Mouse (Mus musculus) brain, adult 10 weeks (tissue): ENCODE measurements around the gene Btbd2. TPM values are rescaled to one million over a fixed set of nuclear protein-coding genes. Genes with fewer than 3 reads are reported as not detected.

Experiments
- polyA plus RNA-seq: library from polyadenylated mRNA; stranded (reverse); fragments of 350-450 nt; fragmentation: Illumina TruSeq; extraction: RNeasy Lipid Tissue Mini Kit (QIAGEN cat#74804); gene quantifications from one replicate; pipeline ENCODE4 v1.2.3, GENCODE M21; 2015; ENCODE audit warnings: low read depth, low replicate concordance

Btbd2 gene
- polyA plus RNA-seq, result 74.2 TPM

DNA sequence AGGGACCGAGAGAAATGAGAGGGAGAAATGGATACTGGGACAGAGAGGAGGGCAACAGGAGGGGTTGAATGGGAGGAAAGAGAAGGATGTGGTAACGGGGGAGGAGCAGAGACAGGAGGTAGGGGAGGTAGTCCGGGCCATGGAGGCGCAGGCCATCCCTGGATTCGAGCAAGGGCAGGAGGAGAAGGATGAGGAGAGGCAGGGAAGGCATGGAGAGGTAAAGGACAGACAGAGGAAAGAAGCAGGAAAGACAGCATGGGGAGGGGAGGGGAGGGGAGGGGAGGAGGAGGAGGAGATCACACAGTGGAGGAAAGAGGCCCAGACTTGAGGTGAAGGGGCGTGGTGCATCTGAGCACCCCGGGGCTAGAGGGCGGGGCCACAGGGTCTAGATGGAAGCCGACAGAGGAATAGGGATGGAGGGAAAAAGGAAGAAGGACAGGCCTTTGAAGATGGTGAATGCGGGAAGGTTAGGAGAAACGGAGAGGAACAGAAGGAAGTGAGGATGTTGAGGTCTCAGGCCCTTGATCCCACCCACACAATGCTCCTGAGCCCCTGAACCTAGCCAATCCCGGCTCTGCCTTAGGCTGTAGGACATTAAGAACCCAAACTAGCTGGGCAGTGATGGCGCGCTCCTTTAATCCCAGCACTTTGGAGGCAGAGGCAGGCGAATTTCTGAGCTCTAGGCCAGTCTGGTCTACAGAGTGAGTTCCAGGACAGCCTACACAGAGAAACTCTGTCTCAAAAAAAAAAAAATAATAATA lies at the start of gene Btbd2:
TSS of gene Btbd2 (minus strand) at position 209 of the 761 bp plus-strand sequence.

DNA sequence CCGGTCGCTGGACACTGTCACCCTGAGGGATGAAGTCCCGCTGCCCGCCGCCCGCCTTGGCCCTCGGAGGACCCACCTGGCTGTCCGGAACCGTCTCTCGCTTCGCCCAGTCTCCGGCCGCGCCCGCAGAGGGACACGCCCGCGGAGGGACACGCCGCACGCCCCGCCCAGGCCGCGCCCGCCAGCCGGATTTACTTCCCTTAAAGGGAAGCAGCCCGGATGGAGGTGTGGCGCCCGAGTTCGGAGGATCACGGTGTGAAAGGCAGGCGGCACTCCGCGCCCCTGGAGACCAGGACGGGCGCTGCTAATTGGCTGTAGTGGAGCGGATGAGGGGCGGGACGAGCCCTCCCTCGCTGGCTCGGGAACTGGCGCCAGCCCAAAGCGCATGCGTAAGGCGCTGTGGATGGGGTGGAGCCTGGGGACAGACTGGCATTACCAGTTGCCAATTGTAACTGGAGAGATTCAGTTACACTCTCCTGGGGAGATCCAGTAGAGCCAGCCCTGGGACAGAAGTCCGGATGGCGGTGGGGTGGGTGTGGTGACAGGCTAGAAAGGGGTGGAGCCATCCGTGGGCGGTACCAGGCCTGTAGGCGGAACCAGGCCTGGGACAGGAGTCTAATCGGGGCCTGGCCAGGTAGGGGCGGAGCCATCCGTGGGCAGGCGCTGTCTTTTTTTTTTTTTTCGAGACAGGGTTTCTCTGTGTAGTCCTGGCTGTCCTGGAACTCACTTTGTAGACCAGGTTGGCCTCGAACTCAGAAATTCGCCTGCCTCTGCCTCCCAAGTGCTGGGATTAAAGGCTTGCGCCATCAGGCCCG lies 45.1 kb upstream of the Btbd2 start, which contains the start of the genes Mob3a and Izumo4:
TSS of gene Mob3a (minus strand) at position 257 of the 815 bp plus-strand sequence.
TSS of gene Izumo4 (plus strand) at position 464 of the 815 bp plus-strand sequence.

DNA sequence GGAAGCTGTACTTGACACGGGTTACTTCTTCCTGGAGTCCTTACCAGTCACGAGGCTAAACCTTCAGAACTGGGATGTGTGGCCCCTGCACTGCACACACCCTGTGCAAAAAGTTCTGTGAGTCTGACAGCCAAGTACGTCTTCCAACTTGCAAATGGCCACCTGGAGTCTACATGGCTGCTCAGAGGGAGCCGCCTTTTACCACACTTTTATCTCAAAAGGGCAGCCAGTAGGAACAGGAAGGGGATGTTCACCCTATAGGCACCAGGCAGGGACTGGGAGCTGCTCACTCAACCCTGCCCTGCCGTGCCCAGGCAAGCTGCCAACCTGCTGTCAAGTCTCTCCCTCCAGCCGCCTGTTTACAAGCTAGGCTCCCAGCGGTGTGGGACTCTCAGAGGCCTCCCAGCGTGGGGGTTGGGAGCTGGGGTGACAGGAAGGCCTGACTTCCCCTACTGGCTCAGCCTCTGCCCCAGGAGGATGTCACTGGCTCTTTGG lies 21.1 kb upstream of the Btbd2 start, which contains the start of gene Mknk2:
TSS of gene Mknk2 (minus strand) at position 171 of the 495 bp plus-strand sequence.

DNA sequence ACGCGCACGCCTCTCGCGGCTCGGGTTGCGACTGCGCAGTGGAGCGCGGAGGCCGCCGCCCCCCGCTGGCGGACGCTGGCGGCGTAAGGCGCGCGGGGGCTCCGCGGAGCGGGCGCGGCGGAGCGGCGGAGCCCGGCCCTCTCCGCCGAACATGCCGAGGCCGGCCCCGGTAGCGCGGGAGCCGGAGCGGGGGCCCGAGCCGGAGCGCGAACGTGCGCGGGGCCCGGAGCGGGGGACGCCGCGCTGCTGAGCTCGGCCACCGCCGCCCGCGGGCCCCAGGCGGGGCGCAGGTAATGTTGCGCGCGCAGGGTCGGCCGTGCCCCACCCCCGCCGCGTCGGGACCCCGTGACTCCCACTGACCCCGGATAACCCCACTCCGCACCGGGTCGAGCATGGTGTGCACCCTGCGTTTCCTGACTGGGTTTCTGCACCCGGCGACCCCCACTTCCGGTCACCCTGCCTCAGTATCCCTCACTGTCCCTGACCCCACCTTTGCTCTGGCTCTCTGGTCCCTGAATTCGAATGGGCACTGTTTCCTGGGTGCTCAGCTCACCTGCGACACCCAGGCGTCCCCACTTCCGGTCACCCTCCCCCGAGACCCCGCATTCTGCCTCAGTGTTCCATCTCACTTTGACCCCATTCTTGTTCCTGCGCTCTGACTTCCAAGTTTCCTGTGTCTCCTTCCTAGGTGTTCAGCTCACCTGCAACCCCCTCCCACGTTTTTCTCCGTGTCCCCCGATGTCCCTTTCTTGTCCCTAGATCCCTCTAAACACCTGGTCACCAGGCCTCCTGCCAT lies 34.0 kb downstream of the Btbd2 start, which contains the start of gene Csnk1g2:
TSS of gene Csnk1g2 (plus strand) at position 178 of the 796 bp plus-strand sequence.

DNA sequence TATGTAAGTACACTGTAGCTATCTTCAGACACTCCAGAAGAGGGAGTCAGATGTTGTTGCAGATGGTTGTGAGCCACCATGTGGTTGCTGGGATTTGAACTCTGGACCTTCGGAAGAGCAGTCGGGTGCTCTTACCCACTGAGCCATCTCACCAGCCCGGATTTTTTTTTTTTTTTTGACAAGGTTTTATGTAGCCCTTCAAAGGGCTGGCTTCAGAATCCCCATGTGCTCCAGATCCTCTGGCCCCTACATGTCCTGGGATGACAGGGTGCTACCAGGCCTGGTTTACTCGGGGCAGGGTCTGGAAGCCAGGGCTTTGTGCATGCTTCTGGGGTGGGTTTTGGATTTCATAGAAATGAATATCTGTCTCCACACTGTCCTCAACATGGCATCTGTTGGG lies 51.1 kb downstream of the Btbd2 start, which contains the start of gene Gm49322:
TSS of gene Gm49322 (plus strand) at position 301 of the 400 bp plus-strand sequence.

DNA sequence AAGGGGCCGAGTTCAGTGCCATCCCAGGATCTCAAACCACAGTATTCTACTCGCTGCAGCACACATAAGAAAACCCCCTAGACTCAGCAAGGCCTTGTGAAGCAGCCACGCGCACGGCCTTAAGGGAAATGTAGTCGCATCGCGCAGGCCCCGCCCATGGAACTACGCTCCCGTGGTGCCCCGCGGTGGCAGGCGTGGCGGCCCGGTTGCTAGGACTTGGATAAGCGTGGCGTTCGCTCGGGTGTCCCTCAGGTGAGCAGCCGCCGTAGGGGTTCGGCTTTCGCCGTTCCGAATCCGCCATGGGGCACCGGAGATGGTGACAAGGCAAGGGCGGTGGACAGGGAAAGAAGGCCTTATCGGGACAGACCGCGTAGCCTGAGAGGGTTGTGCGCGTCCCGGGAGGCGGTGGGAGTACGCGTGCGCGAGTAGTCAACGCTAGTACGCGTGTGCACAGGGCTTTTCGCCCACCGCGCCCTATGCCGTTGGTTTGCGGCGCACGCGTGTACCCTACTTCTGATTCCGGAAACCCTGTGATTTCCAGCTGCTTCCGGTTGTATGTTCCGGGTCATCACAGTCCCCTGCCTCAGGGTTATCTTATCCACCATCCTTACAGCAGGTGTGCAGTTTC lies 54.1 kb downstream of the Btbd2 start, which contains the start of the genes Scamp4 and Adat3:
TSS of gene Scamp4 (plus strand) at position 175 of the 628 bp plus-strand sequence.
TSS of gene Adat3 (plus strand) at position 183 of the 628 bp plus-strand sequence.

Other genes with a start within 250 kb of the Btbd2 start
- gene Tcf3, start 223.4 kb downstream of the Btbd2 start, polyA plus RNA-seq, result 15.2 TPM
- gene Onecut3, start 162.2 kb downstream of the Btbd2 start, polyA plus RNA-seq, result 0.09 TPM
- gene Atp8b3, start 117.9 kb downstream of the Btbd2 start, polyA plus RNA-seq, result 0.25 TPM
- gene Rexo1, start 95.5 kb downstream of the Btbd2 start, polyA plus RNA-seq, result 25.2 TPM
- gene Klf16, start 79.8 kb downstream of the Btbd2 start, polyA plus RNA-seq, result 35.5 TPM
- gene Abhd17a, start 66.7 kb downstream of the Btbd2 start, polyA plus RNA-seq, result 172 TPM
- gene Scamp4, start 54.2 kb downstream of the Btbd2 start, polyA plus RNA-seq, result 54.5 TPM
- 2.1 TPM for gene Adat3, start 54.2 kb downstream of the Btbd2 start, polyA plus RNA-seq
- gene Gm49322, start 51.0 kb downstream of the Btbd2 start, polyA plus RNA-seq, result 2.0 TPM
- gene Csnk1g2, start 34.2 kb downstream of the Btbd2 start, polyA plus RNA-seq, result 157 TPM
- gene Mknk2, start 21.0 kb upstream of the Btbd2 start, polyA plus RNA-seq, result 23.8 TPM
- gene Mob3a, start 44.9 kb upstream of the Btbd2 start, polyA plus RNA-seq, result 11.8 TPM
- 54.2 TPM for gene Izumo4, start 45.1 kb upstream of the Btbd2 start, polyA plus RNA-seq
- 89.5 TPM for gene Ap3d1, start 85.2 kb upstream of the Btbd2 start, polyA plus RNA-seq
- gene Dot1l, start 98.1 kb upstream of the Btbd2 start, polyA plus RNA-seq, result 35.1 TPM
- gene Sf3a2, start 141.1 kb upstream of the Btbd2 start, polyA plus RNA-seq, result 24.7 TPM
- 59.4 TPM for gene Plekhj1, start 141.6 kb upstream of the Btbd2 start, polyA plus RNA-seq
- gene Amh, start 148.2 kb upstream of the Btbd2 start, polyA plus RNA-seq, result 0.89 TPM
- 4.0 TPM for gene Jsrp1, start 156.4 kb upstream of the Btbd2 start, polyA plus RNA-seq
- gene Oaz1, start 169.6 kb upstream of the Btbd2 start, polyA plus RNA-seq, result 912 TPM
- gene Lingo3, start 187.0 kb upstream of the Btbd2 start, polyA plus RNA-seq, result 20.1 TPM
- 197 TPM for gene Lsm7, start 198.1 kb upstream of the Btbd2 start, polyA plus RNA-seq
- 38.1 TPM for gene Sppl2b, start 198.2 kb upstream of the Btbd2 start, polyA plus RNA-seq
- 0.33 TPM for gene Tmprss9, start 214.8 kb upstream of the Btbd2 start, polyA plus RNA-seq
- gene Timm13, start 243.9 kb upstream of the Btbd2 start, polyA plus RNA-seq, result 182 TPM